Mouse (Mus musculus) liver, embryonic 14.5 days (tissue): ENCODE results near the gene Id4. TPM values are rescaled to one million over a fixed set of nuclear protein-coding genes. Genes with fewer than 3 reads are reported as not detected.

Experiments used
- ATAC-seq: fragments of 200-750 bp; cut with Nextera tagmentation; 2 replicates; pipeline ENCODE4 v1.8.0; 2017; ENCODE audit warnings: moderate number of reproducible peaks, mild to moderate bottlenecking, moderate library complexity; ENCODE audit not compliant: insufficient read depth
- DNase-seq, 3 experiments: peaks; one replicate each; pipeline ENCODE4 v3.0.0-alpha.2; 2012 to 2013; ENCODE audit warnings: low read depth in 3 of 3, low spot score in 3 of 3
- H3K27ac ChIP-seq: fragments of 300-500 bp; sonication (generic); 2 replicates; pipeline ENCODE4 v1.5.1; 2014; ENCODE audit warnings: moderate library complexity, mild to moderate bottlenecking, control low read depth, inconsistent platforms
- H3K27me3 ChIP-seq: fragments of 300-500 bp; sonication (generic); 2 replicates; pipeline ENCODE4 v1.6.1; 2014; ENCODE audit warnings: mild to moderate bottlenecking, low read length, moderate library complexity; ENCODE audit not compliant: control insufficient read depth, insufficient read depth
- H3K36me3 ChIP-seq: fragments of 300-500 bp; sonication (generic); replicated peaks from 2 replicates; pipeline ENCODE4 v1.6.1; 2014; ENCODE audit warnings: low read depth; ENCODE audit not compliant: control insufficient read depth, insufficient read depth
- H3K4me1 ChIP-seq, 2 experiments: fragments of 200-500 bp in 1 of 2; fragments of 300-500 bp in 1 of 2; sonication (generic) in 1 of 2; replicated peaks; 2 replicates each; pipeline ENCODE4 v1.6.1; 2012 to 2014; ENCODE audit warnings: antibody characterized with exemption in 1 of 2, inconsistent platforms in 1 of 2, low read length in 1 of 2; ENCODE audit not compliant: control insufficient read depth in 2 of 2, insufficient read depth in 2 of 2
- H3K4me2 ChIP-seq: fragments of 300-500 bp; sonication (generic); 2 replicates; pipeline ENCODE4 v1.6.1; 2014; ENCODE audit warnings: low read depth, mild to moderate bottlenecking, control low read depth, moderate library complexity
- H3K4me3 ChIP-seq, 2 experiments: fragments of 200-500 bp in 1 of 2; fragments of 300-500 bp in 1 of 2; sonication (generic) in 1 of 2; 2 replicates each; pipeline ENCODE4 v1.5.1; 2012 to 2014; ENCODE audit warnings: low read depth in 2 of 2, low read length in 2 of 2, mild to moderate bottlenecking in 2 of 2, control low read depth in 1 of 2, inconsistent platforms in 1 of 2, moderate library complexity in 1 of 2; ENCODE audit not compliant: insufficient read depth in 1 of 2
- H3K9ac ChIP-seq: fragments of 300-500 bp; sonication (generic); replicated peaks from 2 replicates; pipeline ENCODE4 v1.6.1; 2014; ENCODE audit warnings: mild to moderate bottlenecking, control low read depth, moderate library complexity
- H3K9me3 ChIP-seq: fragments of 300-500 bp; sonication (generic); 2 replicates; pipeline ENCODE4 v1.6.1; 2016; ENCODE audit warnings: low read length, mixed read lengths; ENCODE audit not compliant: control insufficient read depth
- CTCF ChIP-seq: IDR thresholded peaks from 2 replicates; pipeline ENCODE4 v1.5.1; 2016; ENCODE audit warnings: antibody characterized with exemption, low read depth, control low read depth
- EP300 ChIP-seq: IDR thresholded peaks from 2 replicates; pipeline ENCODE4 v1.6.1; 2016; ENCODE audit warnings: antibody characterized with exemption, low read depth
- WGBS: fragments of 180-500 bp; shearing (Covaris S2); extraction: QIAGEN DNeasy Blood & Tissue Kit; methylation state at CpG from one replicate; pipeline ENCODE4 v1.1.7; 2014; ENCODE audit not compliant: insufficient replicate concordance; 5-methylcytosine and 5-hydroxymethylcytosine counted together
- polyA plus RNA-seq, 2 experiments: library from polyadenylated mRNA; depleted of rRNA in 1 of 2; stranded (reverse) in 1 of 2; unstranded in 1 of 2; fragments of >200 nt; fragmentation: Nextera tagmentation in 1 of 2; extraction: Ambion mirVana in 1 of 2; gene quantifications; 2 replicates each; pipeline versions ENCODE4 v1.2.1 to v1.2.3; 2012 to 2014

Id4 gene
- polyA plus RNA-seq, 2 experiments, result 0.10 to 0.16 TPM

DNA sequence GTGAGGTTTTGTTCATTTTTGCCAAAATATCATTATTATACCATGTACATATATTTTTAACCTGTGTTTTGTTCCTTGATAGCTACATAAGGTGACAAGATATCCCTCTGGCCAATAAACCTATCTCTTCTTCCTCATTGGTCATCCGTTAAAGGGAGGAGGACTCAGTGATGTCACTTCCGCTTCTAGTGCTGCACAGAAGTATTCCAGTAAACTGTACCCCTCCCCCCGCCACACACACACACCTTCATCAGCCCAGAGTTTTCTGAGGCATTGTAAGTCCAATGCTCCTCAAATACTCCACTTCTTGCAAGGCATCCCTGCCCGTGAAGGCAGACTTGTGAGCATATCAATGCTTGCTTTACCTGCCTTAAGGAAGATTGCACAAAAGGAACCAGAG lies 24.6 kb upstream of the Id4 start:
- ATAC-seq (no peak), DNase-seq (no peak)
- no peak overlapping the region for H3K4me2 ChIP-seq
- H3K4me1 ChIP-seq, result no peaks in the 10 kb centered on the region
- no peaks in the 10 kb centered on the region for H3K9me3 ChIP-seq
- H3K27me3 ChIP-seq, result no peaks in the 10 kb centered on the region
- no peak overlapping the region for H3K4me3 ChIP-seq
- H3K36me3 ChIP-seq, result no peaks in the 10 kb centered on the region
- no peak overlapping the region for H3K27ac ChIP-seq
- H3K9ac ChIP-seq, result no peak overlapping the region
- 50% methylated on average over 4 of the region's 4 CpGs for WGBS
- TF ChIP-seq EP300 (no peak), CTCF (no peak)

DNA sequence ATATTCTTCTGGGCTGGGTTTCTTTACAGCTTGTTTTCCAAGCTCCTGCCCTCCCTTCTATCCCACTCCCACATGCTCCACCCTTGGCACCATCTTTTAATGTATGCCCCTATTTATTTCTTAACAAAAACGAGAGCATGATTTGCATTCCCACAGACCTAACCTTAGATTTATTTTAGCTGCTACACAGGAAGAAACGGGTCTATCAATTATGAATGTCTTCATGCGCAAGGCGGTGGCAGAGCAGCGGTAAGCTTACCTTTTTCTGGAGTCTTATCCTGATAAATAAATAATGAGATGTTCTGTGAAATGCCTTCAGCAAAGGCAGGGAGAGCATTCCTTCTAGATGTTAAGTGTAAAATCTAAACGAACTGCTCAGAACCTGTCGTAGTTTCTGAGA lies 24.2 kb upstream of the Id4 start:
- no peak overlapping the region for H3K27ac ChIP-seq
- TF ChIP-seq CTCF, result no peak
- TF ChIP-seq EP300, result no peak
- no peaks in the 10 kb centered on the region for H3K9me3 ChIP-seq
- ATAC-seq (no peak), DNase-seq (no peak)
- H3K4me2 ChIP-seq, result no peak overlapping the region
- WGBS, result 65% methylated on average over 7 of the region's 7 CpGs
- H3K9ac ChIP-seq, result no peak overlapping the region
- H3K36me3 ChIP-seq, result no peaks in the 10 kb centered on the region
- H3K27me3 ChIP-seq, result no peaks in the 10 kb centered on the region
- no peaks in the 10 kb centered on the region for H3K4me1 ChIP-seq
- no peak overlapping the region for H3K4me3 ChIP-seq

DNA sequence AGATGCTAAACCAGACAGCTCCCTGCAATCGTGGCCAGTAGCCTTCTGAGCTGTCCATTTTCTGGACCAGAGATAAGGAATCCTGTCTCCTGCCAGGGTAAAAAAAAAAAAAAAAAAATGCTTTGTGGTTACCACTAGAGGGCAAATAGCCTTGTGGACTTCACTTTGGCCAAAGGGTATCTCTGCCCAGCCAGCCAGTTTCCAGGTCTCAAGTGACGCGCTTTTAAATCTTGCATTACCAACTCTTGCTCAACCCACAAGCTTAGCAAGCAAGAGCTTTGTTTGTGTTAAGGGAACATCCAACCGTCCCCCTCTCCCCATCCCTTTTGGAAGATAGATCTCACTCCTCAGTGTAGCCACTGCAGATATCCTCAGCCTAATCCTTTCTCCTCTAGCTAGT lies 23.5 kb upstream of the Id4 start:
- no peaks in the 10 kb centered on the region for H3K27me3 ChIP-seq
- no peak overlapping the region for H3K9ac ChIP-seq
- H3K27ac ChIP-seq, result no peak overlapping the region
- WGBS, result 17% methylated on average over 4 of the region's 4 CpGs
- no peak for ATAC-seq
- no peak for DNase-seq
- no peaks in the 10 kb centered on the region for H3K36me3 ChIP-seq
- TF ChIP-seq CTCF (peak; percentile 15; the same call in 1 of the 2 replicates), EP300 (no peak)
- no peak overlapping the region for H3K4me2 ChIP-seq
- H3K4me1 ChIP-seq, result no peaks in the 10 kb centered on the region
- no peak overlapping the region for H3K4me3 ChIP-seq
- no peaks in the 10 kb centered on the region for H3K9me3 ChIP-seq

DNA sequence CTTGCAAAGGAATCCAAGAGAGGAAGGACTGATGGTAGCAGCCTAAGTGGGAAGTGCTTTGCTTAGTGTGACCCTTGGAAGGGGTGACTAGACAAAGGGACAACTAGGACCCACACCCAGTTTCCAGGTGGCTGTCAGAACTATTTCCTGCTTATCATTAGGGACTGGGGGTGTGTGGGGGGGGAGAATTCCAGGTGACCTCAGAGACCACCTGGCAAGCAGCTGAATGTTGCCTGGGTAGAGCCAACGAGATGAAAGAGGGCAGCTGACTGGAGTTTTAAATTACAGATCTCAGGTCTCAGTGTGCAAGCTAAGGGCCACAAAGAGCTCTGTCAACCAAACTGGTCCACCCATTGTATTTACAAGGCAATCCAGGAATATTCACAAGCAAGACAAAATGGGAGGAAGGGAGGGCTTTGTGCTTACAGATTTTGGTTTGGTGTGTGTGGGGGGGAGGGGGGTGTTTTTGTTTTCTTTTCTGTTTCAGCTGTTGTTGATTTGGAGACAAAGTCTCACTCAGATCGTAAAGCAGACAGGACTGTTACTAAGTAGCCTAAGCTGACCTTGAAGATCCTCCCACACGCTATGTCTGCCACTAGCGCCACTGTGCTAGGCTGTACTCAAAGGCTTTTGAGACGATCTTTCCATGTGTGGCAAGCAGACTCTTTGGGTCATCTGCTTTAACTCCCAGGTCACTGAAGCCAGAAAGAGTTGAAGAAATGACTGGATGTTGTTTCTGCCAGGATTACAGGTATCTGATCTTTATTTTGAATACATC lies 15.6 kb upstream of the Id4 start:
- Histone ChIP-seq H3K4me3 (no peak overlapping the region), H3K9me3 (no peaks in the 10 kb centered on the region), H3K4me1 (no peaks in the 10 kb centered on the region), H3K4me2 (no peak overlapping the region), H3K27ac (no peak overlapping the region), H3K27me3 (no peaks in the 10 kb centered on the region), H3K36me3 (no peaks in the 10 kb centered on the region), H3K9ac (no peak overlapping the region)
- 38% methylated on average over 5 of the region's 5 CpGs for WGBS
- ATAC-seq (no peak), DNase-seq (no peak)
- TF ChIP-seq CTCF, result no peak
- no peak for TF ChIP-seq EP300

DNA sequence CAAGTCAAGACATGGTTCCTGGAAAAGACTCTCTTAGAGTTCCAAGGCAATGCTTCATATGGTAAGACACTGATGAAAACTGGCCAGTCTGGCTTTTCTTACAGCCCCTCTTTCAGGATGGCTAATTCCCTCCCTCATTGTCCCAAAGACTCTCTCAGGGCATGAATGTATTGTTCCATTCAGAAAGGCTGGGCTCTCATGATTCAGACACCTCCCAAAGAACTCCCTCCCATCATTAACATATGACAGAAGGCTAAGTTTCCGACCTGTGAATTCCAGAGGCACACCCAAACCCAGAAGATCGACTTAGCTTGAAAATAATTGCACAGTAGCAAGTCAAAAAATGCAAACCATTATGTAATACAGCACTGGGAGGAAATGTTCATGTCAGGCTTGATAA lies 8.5 kb upstream of the Id4 start:
- DNase-seq, result no peak
- no peak for ATAC-seq

More for the DNA sequence above, 8.5 kb upstream of the Id4 start:
- H3K9ac ChIP-seq, result no peak overlapping the region
- no peak overlapping the region for H3K27ac ChIP-seq
- H3K27me3 ChIP-seq, result no peaks in the 10 kb centered on the region
- H3K4me2 ChIP-seq, result no peak overlapping the region
- no peaks in the 10 kb centered on the region for H3K36me3 ChIP-seq
- H3K9me3 ChIP-seq, result no peaks in the 10 kb centered on the region
- TF ChIP-seq EP300 (no peak), CTCF (no peak)
- H3K4me1 ChIP-seq, result no peaks in the 10 kb centered on the region
- no peak overlapping the region for H3K4me3 ChIP-seq
- WGBS, result 35% methylated on average over 2 of the region's 2 CpGs
